Mouse (Mus musculus): ENCODE measurements at regions not wholly inside any gene's neighbourhood (a gene's known extent, or its start where the extent isn't known, plus 50 kb on each side); places are given as distances from the start of the nearest gene placed in this dataset.

- peak; percentile 38 for DNase-seq (ENCODE audit: low spot score)
These were observed 75.7 kb upstream of the Zfp618 start for GRCm38 (mm10) chr4:62889708-62890107.

GRCm38 (mm10) chr4:62890588-62891580, 74.5 kb upstream of the Zfp618 start:
- no peak for DNase-seq (ENCODE audit: low spot score)

- DNase-seq (ENCODE audit: low spot score) = no peak
These were observed 52.5 kb upstream of the Zfp618 start for GRCm38 (mm10) chr4:62912891-62913290.
